Mouse (Mus musculus) adipose tissue, adult 10 weeks (tissue): ENCODE measurements around the gene Fbxo48. TPM values are rescaled to one million over a fixed set of nuclear protein-coding genes. Genes with fewer than 3 reads are reported as not detected.

Experiments used
- polyA plus RNA-seq: library from polyadenylated mRNA; stranded (reverse); fragments of 350-450 nt; fragmentation: Illumina TruSeq; extraction: RNeasy Lipid Tissue Mini Kit (QIAGEN cat#74804); gene quantifications from one replicate; pipeline ENCODE4 v1.2.3, GENCODE M21; 2014; ENCODE audit warnings: low read depth, low replicate concordance

The Fbxo48 gene
- 0.41 TPM for polyA plus RNA-seq

GRCm38 (mm10) chr11:16950976-16951760 is at the start of gene Fbxo48:
Fbxo48 (plus strand) TSS chr11:16951375.

Other genes starting within 250 kb of the Fbxo48 start
- 15.3 TPM for gene Egfr, start 199.2 kb upstream of the Fbxo48 start, polyA plus RNA-seq
- 5.3 TPM for gene Cnrip1, start 100.2 kb downstream of the Fbxo48 start, polyA plus RNA-seq
- 4.8 TPM for gene Plek, start 101.0 kb downstream of the Fbxo48 start, polyA plus RNA-seq
- 89.2 TPM for gene Ppp3r1, start 207.9 kb downstream of the Fbxo48 start, polyA plus RNA-seq
- 16.2 TPM for gene Wdr92, start 230.7 kb downstream of the Fbxo48 start, polyA plus RNA-seq